Mouse (Mus musculus) yolk sac, embryonic 10.5 days (tissue): ENCODE results near the gene Tmem183a.
A peak's percentile ranks its signal among the peaks of the same experiment; 100 is the strongest.

Source experiments
- DNase-seq: peaks from one replicate; pipeline ENCODE4 v3.0.0-alpha.2; 2017; ENCODE audit warnings: low spot score

Tmem183a gene

DNA sequence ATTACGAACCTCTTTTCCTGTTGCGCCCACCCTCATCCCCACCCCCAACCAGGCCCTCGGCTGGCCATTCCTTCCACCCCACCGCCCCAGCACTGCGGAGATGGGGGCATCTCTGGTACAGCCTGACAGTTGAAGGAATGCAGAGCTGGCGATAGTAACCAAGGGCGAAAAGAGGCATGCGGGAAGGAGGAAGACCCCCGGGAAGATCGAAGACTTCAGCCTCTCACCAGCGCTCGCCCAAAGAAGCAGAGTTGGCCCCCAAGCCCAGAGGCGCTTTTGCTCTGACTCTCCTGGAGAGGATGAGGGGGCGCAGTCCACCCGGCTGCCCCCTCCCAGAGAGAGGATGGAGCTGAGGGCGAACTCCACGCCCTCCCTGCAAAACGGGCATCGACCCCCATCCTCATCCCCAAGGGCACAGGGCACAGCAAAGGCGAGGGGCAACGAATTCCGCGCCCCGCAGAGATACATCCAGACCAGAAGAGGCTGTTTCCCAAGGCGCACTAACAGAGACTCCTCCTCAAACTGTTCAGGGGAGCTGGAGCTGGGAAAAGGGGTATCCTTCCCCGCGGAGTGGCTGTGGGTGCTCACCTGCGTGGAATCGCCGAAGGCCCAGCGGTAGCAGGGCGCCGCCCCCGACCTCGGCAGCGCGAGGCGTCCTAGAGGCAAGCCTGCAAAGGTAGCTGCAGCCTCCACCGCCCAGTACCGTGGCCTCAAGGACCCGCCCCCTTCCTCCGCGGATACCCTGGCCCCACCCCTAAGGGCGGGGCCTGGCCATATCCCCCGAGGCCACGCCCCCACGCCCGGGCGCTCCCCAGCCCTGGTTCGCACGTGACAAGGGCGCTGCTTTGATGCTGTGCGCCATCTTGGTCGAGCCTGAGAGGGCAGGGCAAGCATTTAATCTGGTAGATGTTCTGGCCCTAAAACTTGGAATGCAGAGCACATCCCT lies 17.5 kb downstream of the Tmem183a start:
- peak; percentile 94 for DNase-seq

GRCm38 (mm10) chr1:134343567-134343966 lies 18.2 kb downstream of the Tmem183a start:
- DNase-seq, result no peak

GRCm38 (mm10) chr1:134342781-134343310 lies 18.9 kb downstream of the Tmem183a start:
- DNase-seq, result no peak

- no peak for DNase-seq
These were observed 19.5 kb downstream of the Tmem183a start for GRCm38 (mm10) chr1:134342278-134342664.

DNA sequence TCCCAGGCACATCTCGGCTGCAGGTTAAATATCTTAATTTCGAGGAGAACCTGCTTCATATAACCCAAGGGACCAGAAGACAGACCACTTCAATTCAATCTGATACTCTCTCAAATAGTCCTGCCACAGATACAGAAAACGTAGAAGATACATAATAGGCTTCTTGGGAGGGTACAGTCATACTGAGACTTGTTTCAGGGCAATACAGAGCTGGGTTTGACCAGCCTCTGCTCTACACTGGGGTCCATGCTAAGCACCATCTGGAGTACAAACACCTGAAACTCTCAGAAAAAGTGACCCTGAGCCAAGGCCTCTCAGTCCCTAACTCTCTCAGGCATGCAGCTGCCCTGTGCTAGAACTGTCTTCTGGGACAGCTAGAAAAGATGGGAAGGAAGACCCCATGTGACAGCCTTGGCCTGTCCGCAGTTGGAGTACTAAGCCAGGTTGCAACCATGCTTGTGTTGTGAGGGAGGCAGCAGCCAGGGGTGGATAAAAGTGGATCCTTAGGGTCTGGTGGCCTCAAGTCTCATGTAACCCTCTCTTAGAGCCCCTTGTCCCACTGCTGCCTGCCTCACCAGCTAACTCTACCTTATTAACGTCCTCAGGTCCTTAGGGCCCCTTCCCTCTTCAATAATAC lies 20.0 kb downstream of the Tmem183a start:
- DNase-seq, result no peak

DNA sequence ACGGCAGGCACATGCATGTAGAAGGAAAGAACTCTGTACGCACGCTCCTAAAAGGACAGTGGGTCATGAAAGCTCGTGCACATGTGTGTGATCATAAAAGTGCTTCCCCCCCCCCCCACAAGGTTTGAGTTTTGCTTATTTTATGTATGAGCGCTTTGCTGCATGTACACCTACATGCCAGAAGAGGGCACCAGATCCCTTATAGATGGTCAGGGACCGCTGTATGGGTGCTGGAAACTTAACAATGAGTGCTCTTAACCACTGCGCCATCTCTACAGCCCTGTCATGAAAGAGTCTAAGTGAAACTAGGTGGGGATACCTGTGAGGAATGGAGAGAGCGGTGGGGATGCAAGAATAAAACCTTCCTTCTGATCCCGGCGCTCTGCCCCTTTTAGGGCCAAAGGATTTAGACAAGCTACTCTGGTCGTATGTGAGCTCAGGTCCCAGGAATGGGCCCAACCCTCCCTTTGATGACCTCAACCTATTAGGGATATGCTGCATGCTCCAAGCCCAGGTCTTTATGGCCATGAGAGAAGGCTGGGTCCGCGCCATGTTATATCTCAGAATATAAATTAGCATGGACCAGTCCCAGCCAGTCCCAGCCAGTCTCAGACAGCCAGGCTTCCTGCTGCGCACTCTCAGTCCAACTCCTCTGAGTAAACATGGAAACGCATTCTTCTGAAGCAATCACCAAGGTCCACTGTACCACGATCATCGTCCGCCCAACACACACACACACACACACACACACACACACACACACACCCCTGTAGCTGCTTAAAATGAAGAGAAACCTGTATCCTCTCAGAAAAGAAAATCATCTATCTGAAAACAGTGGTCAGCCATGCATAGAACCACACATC lies 21.8 kb downstream of the Tmem183a start:
- DNase-seq, result no peak

- DNase-seq, result no peak
These were observed 22.6 kb downstream of the Tmem183a start for GRCm38 (mm10) chr1:134339162-134339561.

DNA sequence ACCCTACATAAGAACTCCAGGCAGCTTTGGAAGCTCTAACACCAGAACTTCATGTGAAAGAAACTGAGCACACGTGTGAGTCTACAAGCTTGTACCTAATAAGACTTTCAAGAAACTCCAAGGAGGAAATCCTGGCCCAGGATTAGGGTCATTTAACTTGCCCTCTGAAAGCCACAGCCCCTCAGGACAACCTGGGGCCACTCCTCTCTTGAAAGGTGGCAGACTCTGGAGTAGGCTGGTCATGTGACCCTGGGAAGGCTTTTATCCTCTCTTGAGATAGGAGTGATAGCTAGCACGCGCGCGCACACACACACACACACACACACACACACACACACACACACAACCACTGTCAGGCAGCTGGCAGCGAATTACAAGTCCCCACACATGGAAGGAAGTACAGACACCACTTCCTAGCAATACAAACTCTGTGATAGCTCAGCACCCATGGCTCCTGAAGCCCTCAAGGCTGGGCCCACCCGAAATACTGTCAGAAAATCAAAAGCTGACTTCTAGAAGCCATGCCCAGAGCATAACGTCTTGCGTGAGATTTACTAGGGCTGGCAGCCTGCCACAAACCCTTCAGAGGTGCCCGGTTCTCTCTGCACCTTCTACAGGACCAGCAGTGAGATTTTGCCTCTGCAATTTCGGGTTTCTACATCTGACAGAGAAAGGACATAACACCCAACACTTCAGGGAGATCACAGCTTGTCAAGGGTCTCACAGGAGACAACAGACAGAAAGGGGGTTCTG lies 24.6 kb downstream of the Tmem183a start:
- DNase-seq, result no peak

- DNase-seq, result no peak
These were observed 25.6 kb downstream of the Tmem183a start for GRCm38 (mm10) chr1:134335924-134336810.

DNA sequence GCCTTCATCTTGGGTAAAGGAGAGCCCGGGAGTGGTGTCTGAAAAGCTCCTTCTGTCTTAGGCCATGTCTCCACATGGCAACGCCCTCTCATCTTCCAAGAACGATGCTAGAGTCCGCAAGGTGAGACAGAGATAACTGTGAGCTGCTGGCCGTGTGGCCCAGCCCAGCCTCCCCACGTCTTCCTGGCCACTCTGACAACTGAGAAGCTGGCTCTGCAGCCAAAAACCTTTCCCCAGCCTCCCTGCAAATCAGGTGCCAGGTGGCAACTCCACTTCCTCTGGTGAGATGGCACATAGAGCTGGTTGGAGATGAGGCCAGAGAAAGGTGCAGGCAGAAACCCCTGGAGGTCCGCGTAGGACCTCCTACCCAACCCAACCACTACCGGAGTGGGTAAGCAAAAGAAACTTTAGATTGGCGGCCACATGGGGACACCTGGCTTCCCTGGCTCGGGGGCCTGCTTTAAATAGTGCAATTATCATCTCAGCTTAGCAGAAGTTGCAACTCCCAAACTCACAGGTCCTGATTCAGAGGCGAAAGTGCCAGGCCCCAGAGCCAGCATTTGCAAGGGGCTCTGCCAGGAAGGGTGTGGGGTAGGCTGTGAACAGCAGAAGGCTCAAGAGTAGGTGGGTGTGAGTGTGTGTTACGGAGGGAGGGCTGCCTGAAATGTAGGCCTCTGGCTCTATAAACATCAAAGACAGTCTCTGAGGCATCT lies 26.4 kb downstream of the Tmem183a start:
- no peak for DNase-seq

DNA sequence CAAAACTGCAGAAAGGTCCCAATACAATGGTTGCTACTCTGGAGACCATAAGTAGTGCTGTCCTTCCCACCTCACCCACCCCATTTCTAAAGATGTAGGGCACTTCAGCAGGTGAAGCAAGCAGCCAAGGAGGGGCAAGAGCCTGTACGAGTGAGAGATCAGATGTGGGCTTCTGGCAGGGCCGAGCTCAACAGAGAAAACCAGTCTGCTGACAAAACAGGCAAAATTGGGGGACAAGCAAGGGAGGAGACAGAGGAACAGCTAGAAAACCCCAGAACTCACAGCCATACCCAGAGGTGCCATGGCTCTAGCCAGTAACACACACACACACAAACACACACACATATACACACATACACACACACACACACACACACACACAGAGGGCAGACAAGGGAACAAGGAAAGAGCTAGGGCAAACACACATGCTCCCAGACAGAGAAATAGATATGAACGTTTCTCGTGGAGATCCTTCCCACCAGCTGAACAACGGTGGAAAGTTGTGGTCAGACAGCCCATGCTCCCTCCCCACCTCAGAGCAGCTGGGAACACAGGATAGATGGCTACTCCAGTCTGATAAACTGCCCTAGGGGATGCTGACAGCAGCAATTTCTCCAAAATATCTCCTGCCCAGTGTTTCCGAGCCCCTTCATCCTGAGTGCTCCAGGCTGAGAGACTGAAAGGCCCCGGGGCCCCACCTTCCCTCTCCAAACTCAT lies 27.5 kb downstream of the Tmem183a start:
- DNase-seq, result no peak

- DNase-seq, result no peak
These were observed 28.2 kb downstream of the Tmem183a start for GRCm38 (mm10) chr1:134333371-134334110.

GRCm38 (mm10) chr1:134332770-134333271 lies 29.0 kb downstream of the Tmem183a start, which contains the start of gene Ppfia4:
TSS of gene Ppfia4 (minus strand) at chr1:134332928.
- DNase-seq, result no peak

- DNase-seq, result peak; percentile 59
These were observed 29.7 kb downstream of the Tmem183a start for GRCm38 (mm10) chr1:134331879-134332635.

DNA sequence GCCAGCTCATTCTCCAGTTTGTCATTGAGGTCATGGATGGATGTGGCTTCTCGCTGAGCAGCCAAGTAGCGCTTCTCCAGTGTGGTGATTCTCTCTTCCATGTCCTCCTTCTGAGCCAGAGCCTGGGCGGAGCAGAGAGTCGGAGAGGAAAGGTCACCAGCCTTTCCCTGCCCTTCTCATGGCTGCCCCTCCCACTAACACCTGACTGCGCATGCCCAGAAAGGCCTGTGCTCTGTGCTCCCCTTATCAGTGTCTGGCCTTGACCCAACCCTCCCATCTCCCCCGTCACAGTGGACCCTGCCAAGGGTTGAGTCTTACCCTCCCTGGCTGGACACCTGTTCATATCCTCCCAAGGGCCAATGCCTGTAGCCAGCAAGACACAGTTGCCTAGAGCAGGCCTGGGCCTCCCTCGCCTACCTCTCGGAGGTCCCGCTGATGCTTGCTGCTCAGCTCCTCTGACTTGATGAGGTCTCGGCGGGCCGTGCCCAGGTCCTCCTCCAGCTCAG lies 34.9 kb downstream of the Tmem183a start:
- DNase-seq, result peak; percentile 51

- no peak for DNase-seq
These were observed 39.2 kb downstream of the Tmem183a start for GRCm38 (mm10) chr1:134322591-134322990.
